16 mouse cellular contexts compared by ENCODE assay signal in the genomic region with DNA sequence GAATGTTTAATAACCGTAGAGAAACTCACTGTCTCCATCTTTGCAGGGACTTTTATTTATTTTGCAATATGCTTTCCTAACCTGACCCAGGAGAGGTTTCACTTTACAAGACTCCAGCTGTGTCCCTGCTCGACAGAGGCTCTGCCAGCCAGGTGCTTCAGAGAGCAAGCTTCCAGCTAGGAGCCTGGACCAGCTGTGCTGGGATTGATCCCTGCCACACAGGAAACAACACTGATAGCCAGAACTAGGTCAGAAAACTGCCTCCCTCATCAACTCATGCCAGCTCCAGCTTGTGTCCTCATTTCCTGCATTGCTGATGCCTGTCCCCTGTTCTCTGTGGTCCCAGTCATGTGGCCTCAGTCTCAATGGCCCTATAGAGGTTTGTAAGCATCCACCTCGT.
A peak's percentile ranks its signal among the peaks of the same experiment; 100 is the strongest.
DNase-seq lines count a peak whose midpoint lies in the region; ATAC-seq and TF ChIP-seq lines count a peak whose summit lies in the region.
"Had no signal": no experiment of that assay in that cellular context is flagged by ENCODE, and none has a peak within 500 bp of the region (broad histone marks: within the 10 kb centered on the region; RNA-seq: fewer than 3 reads in every experiment).

No protein-coding gene starts in this region.

- peaks cover 11% of the 10 kb centered on the region for H3K4me1 ChIP-seq in limb, embryonic 12.5 days (replicated peaks)
- H3K4me1 ChIP-seq: embryonic facial prominence, embryonic 13.5 days; midbrain, embryonic 15.5 days had no signal

- H3K36me3 ChIP-seq in limb, embryonic 12.5 days, result no peaks in the 10 kb centered on the region
- H3K36me3 ChIP-seq: embryonic facial prominence, embryonic 13.5 days; midbrain, embryonic 15.5 days had no signal

- H3K9me3 ChIP-seq in limb, embryonic 12.5 days, result no peaks in the 10 kb centered on the region
- H3K9me3 ChIP-seq: embryonic facial prominence, embryonic 13.5 days; midbrain, embryonic 15.5 days had no signal

- no peak for TF ChIP-seq CTCF in layer of hippocampus, adult 2 months (conservative IDR thresholded peaks at IDR 0.05)

- 18% methylated on average over 3 of the region's 3 CpGs for WGBS in limb, embryonic 12.5 days

- H3K27ac ChIP-seq in layer of hippocampus, adult 2 months, result peak overlapping the region; percentile 14; the same call in 1 of the 2 replicates
- H3K27ac ChIP-seq in limb, embryonic 12.5 days, result peak overlapping the region; percentile 67; the same call in 1 of the 2 replicates
- H3K27ac ChIP-seq: embryonic facial prominence, embryonic 13.5 days; macrophage; midbrain, embryonic 15.5 days had no signal

- no peak overlapping the region for H3K4me3 ChIP-seq in layer of hippocampus, adult 2 months
- H3K4me3 ChIP-seq in limb, embryonic 12.5 days (replicated peaks), result no peak overlapping the region
- H3K4me3 ChIP-seq: embryonic facial prominence, embryonic 13.5 days; midbrain, embryonic 15.5 days had no signal

- 0 out of 2 replicates have a peak overlapping the region, but pooled peaks have one; percentile 13 for H3K4me2 ChIP-seq in limb, embryonic 12.5 days
- H3K4me2 ChIP-seq: embryonic facial prominence, embryonic 13.5 days; lung, embryonic 14.5 days; midbrain, embryonic 15.5 days had no signal

- H3K9ac ChIP-seq in limb, embryonic 12.5 days (replicated peaks), result no peak overlapping the region
- H3K9ac ChIP-seq: embryonic facial prominence, embryonic 13.5 days; lung, embryonic 14.5 days; midbrain, embryonic 15.5 days had no signal

- DNase-seq in cerebellum, postnatal 36 days, result no peak
- no peak for DNase-seq in layer of hippocampus, adult 2 months (ENCODE audit: low spot score in 2 of 2)
- no peak for DNase-seq in layer of hippocampus, adult 9-11 months
- peak; percentile 15 for DNase-seq in cerebellum, adult 8-10 months
- DNase-seq in gastrocnemius, postnatal 25 days, result no peak
- DNase-seq: adrenal gland, postnatal 14 days; heart, postnatal 14 days; kidney, adult 9 months; lung, embryonic 14.5 days; right cerebral cortex, postnatal 4 days had no signal

- H3K27me3 ChIP-seq in limb, embryonic 12.5 days, result no peaks in the 10 kb centered on the region
- H3K27me3 ChIP-seq: embryonic facial prominence, embryonic 13.5 days; midbrain, embryonic 15.5 days had no signal

- 0 out of 2 replicates have a peak, but pooled peaks have one; percentile 49 for ATAC-seq in cerebellum, adult (ENCODE audit: insufficient number of reproducible peaks, low FRiP score, low TSS enrichment)
- no peak for ATAC-seq in limb, embryonic 12.5 days (ENCODE audit: insufficient number of reproducible peaks, insufficient read depth, low FRiP score, low TSS enrichment, low read depth)
- ATAC-seq in monocyte, adult 5-6 weeks (replicated peaks; ENCODE audit: insufficient number of reproducible peaks, low FRiP score, low TSS enrichment, poor library complexity, severe bottlenecking), result no peak
- ATAC-seq: midbrain, embryonic 15.5 days had no signal
